Mouse (Mus musculus) layer of hippocampus, adult 8-10 months (tissue): Measurements from ENCODE around the gene Eya2. TPM values are rescaled to one million over a fixed set of nuclear protein-coding genes. Genes with fewer than 3 reads are reported as not detected.
A peak's percentile ranks its signal among the peaks of the same experiment; 100 is the strongest.
"Not testable (repeated sequence)": the region's sequence is repeated elsewhere in the genome, so short reads cannot be mapped to it uniquely, and the experiment has no call there.

Experiments used
- DNase-seq, 2 experiments: peaks; one replicate each; pipeline ENCODE4 v3.0.0; 2022; ENCODE audit warnings: low spot score in 2 of 2
- total RNA-seq, 4 experiments: library from RNA; stranded (reverse); gene quantifications; 2 replicates each; pipeline ENCODE4 v1.2.4; 2022

The Eya2 gene
- 1 to 10 TPM; 2.6 to 4.5 (median 3.0) TPM for total RNA-seq

DNA sequence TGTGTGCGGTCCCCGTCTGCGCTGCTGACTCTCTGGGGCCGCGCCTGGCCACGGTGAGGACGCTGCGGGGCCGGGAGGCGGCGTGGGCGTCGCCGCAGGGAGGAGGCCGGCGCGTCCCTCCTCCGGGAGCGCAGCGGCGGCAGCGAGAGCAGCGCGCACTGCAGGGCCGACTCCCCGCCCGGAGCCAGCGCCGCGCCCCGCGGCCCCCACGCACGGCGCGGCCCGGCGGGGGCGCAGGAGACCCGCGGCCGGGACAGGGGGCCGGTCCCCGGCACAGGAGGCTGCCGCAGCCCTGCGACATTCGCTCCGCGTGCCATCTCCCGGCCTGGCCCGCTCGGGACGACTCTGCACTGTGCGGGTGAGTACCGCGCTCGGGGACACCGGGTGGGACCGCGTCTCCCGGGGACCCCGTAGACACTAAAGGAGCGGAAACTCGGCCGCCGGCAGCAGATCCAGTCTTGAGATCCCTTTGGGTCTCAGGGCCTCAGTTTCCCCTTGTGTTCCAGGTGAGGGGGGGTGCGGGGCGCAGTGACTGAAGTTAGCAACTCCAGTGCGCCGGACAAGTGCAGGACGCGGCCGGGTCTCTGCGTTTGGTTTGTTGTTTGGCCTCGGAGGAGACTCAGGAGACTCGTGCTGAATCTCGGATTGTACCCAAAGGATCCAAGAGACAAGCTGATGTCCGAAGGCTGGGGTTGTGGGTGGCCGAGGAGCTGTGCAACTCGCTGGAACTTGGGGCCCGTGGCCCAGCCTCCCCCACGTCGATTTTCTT, at the start of gene Eya2:
TSS of gene Eya2 (plus strand) at position 126 of the 769 bp plus-strand sequence.
- DNase-seq, result no peak

DNA sequence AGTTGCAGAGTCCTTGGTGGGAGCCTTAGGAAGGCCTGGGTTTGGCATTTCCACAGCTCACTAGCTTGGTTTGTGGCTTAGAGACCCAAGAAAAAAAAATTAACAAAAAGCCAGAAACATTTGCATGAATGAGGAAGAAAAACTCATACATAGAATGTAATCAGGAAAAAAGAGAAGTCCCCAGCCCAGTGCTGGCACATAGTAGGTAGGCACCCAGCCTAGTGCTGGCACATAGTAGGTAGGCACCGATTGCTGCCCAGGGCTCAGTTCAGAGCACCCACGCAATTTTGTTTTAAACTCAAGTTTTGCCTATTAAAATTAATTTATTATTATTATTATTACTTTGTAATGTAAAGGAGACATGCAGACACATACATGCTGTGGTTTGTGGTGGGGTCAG, 49.1 kb upstream of the Eya2 start:
- no peak for DNase-seq

DNA sequence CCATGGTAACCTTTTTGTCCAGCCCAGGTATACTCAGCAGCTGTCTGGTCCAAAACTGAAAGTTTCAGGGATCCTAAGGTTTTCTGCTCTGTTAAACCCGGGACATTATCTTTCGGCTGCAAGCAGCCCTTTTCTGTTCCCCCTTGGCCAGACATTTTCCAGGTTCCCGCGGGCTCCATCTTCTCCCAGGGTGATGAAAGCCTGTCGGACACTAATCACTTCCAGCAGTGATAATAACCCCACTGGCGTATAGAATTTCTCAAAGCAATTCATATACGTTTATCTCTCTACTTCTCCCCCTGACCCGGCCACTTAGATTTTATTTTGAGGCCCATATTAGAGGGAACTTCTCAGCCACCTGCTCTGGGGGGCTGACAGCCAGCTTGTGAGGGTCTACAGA, 48.5 kb upstream of the Eya2 start:
- DNase-seq, result no peak

DNA sequence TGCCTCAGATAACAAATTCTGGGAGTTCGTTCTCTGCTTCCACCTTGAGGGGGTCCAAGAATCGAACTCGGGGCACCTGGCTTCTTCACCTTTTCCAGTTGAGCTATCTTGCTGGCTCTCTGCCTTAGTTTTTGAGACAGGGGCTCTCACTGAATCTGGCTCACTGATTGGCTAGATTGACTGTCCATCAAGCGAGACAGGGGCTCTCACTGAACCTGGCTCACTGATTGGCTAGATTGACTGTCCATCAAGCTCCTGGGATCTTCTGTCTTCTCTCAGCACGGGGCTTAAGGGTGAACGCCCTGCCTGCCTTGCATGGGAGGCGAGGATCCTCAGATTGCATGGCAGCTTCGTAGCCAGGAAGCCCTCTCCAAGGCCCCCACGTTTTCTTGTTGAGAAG, 47.4 kb upstream of the Eya2 start:
- peak; percentile 17 to 39 for DNase-seq

DNA sequence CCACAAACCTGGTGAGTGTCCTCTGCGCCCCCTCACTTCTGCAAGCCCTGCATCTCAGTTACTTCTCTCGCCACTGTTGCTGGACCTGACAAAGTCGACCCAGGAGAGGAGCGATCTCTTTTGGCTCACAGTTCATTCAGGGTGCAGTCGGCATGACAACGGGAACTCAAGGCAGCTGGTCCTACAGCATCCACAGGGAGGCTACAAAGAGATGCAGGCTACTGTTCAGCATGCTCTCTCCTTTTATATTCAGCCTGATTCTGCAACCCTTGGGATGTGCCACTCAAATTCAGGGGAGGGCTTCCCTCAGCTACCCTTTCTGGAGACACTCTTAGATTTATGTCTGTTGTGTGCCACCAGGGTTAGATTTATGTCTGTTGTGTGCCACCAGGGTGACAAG, 46.2 kb upstream of the Eya2 start:
- DNase-seq, result no peak

DNA sequence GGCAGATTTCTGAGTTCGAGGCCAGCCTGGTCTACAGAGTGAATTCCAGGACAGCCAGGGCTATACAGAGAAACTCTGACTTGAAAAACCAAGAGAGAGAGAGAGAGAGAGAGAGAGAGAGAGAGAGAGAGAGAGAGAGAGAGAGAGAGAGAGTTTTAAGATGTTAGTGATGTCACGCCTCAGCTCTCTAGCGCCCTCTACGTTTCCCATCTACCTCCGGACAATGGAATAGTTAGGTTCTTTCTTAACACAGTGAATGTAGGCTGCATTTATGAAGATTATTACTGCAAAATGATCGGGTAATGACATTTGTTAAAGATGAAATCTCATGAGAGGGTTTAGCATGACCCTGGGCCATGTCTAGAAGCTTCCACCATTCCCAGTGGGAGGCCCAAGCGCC, 44.4 kb upstream of the Eya2 start:
- not testable (repeated sequence) for DNase-seq

DNA sequence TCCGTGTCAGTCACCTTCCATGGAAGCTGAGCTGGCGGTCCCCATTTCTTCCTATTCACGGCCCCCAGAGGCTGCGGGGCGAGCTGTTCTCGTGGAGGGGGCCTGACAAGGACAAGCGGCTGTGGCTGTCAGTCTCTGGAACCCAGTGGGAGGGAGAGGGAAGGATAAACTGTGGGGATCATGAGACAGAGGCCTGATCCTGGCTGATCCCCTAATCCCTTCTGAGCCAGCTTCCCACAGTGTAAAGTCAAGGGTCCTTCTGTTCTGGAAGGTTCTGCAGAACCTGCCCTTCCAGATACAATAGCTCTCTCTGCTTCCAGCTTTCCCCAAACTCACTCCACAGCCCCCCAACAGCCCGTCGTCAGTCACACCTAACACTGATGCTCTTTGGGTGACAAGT, 40.8 kb upstream of the Eya2 start:
- DNase-seq, result no peak

DNA sequence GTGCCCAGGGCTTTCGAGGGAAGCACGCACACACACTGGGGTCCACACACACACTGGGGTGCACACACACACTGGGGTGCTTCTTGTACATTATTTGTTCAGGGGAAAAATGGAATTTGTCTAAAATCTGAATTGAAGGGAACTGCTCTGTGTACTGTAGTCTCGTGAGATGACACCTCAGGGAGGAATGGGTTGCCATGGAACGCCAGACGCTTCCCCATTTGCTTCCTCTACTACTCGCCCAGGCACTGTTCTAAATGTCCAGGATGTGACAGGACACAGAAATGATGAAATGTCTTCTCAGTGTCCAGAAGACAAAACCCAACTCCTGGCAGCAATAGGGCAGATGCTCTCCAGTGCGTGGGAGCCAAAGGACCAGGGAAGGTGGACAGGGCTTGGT, 37.6 kb upstream of the Eya2 start:
- peak in 1 of 2 experiments; percentile 27 for DNase-seq

DNA sequence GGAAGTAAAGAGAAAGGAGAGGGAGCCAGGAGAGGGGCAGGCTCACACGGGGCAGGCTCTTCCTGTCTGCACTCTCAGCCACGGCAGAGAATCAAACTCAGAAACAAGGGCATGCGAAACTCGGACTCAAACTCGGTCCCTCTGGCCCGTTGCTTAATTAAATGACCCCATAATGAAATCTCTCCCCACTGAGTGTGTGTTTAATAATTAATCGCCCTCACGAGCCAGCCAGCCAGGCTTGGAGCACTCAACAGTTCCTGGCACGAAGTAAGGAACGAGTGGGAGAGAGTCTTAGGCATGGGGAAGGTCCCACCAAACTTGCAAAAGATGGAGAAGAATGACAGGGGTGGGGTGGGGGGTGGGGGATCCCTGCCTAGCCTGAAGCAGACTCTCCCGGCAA, 35.9 kb upstream of the Eya2 start:
- no peak for DNase-seq

DNA sequence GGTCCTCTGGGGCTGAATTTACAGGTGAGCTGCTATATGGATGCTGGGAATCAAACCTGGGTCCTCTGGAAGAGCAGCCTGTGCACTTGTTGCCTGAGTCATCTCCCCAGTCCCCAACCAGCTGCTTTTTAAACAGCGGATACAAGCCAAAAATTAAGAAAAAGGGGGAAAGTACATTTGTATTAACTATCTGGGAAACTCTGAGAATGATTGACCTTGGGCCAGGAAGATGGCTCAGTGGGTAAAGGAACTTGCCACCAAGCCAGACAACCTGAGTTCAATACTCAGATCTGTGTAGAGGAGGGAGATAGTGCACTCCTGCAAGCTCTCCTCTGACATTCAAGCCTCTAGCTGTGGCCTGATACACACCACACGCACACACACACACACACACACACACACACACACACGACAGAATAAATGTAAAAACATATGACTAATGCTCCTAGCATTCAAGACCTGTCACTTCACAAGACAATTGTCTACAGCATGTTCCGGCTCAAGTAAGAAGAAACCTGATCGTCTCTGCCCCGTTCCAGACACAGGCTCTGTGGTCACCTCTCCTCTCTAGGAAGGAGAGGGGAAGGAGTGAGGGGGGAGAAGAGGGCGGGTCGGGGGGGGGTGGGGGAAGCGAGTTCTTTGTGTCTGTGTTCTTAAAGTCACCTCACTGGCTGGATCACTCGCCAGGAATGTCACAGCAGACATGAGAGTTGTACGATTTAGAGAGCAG, 35.2 kb upstream of the Eya2 start:
- no peak for DNase-seq

DNA sequence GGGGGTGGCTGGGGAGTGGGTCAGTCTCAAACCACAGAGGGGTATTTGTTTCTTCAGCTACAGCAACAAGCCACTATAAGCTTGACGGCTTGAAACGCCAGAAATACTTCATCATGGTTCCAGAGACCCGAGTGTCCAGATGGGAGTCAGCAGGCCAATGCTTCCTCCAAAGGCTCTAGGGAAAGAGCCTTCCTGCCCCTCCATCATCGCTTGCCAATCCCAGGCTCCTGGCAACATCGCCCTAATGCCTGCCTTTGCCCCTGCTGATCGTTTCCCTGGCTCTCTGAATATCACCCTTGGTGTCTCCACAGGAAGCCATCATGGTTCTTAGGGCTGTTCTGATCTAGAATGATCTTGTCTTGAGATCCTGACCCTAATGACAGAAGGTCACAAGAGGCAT, 33.0 kb upstream of the Eya2 start:
- no peak for DNase-seq

DNA sequence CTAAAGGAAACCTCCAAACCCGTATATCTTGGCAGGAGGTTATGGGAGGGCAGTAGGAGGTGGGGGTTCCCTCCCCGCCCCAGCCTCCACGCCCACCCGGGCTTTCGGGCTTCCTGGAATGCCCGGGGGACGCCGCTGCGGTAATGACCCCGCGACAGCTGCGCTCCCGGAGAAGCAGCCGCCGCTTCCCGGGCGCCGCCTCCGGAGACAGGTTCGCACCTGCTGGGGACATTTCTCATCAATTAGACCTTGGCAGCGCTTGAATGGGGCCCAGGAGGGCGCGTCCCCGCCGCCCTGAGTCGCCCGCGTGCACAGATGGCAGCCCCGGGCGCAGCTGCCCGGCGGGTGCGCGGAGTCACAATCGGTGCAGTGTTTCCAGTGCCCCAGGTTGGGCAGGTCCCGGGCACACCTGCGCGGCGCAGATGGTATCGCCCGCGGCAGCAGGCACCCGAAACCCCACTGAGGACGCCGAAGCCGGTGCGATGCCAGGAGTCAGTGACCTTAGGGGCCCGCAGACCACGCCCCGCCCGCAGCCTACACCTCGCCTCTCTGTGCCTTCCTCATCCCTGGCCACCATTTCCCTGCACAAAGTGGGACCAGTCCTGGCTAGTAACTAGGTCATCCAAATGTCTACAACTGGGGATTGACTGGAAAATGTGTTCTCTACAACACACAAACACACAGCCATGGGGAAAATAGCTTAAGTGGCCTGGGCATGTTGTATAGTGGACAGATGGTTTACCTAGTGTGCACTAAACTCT, 31.4 kb upstream of the Eya2 start:
- no peak for DNase-seq

DNA sequence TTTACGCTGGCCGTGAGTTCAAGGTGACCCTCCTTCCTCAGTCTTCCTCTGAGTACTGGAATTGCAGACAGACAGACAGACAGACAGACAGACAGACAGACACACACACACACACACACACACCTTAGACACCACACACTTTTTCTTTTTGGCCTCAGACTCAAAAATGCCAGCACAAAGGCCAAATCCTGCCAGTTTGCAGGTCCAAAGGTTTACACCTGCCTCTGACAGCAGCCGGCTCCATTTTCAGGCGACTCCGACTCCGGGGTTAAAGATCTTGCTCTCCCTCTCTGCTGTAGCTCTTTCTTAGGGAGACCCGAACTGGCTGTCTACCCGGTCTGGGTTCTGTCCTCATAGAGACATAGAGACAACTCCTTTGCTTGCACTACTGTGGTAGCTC, 30.7 kb upstream of the Eya2 start:
- no peak for DNase-seq

DNA sequence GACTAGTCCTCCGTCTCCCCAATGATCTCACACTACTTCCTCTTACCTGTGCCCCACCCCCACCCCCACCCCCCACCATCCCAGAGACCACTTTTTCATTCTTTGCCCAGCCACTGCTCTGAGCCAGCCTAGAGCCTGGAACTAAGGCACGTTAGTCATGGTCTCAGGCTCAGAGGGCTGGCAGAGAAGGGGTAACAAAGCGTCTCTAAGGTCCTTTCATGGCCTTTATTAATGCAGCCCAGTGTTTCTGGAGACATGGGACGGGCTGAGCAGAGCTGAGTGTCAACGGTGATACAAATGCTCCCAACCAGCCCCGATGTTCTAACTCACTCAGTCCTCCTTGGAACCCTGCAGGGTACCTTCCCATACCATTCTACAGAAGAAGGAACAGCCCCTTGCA, 30.2 kb upstream of the Eya2 start:
- DNase-seq, result no peak

DNA sequence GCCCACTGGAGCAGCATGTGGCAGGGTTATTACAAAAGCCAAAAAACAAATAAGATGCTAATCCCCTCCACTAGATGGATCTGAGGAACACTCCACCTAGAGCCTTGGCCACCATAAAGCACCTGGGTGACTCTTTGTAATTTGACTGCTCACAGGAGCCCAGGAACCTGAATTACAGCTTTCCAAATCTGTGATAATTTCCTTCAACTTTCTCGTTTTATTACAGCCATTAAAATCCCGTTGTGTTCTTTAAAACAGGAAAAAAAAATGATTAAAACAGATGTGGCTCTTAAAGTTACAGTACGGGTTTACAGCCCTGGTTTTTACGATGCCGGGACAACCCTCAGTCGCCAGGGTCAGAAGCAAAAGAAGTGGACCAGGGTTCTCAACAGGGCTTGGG, 27.9 kb upstream of the Eya2 start:
- DNase-seq, result no peak

DNA sequence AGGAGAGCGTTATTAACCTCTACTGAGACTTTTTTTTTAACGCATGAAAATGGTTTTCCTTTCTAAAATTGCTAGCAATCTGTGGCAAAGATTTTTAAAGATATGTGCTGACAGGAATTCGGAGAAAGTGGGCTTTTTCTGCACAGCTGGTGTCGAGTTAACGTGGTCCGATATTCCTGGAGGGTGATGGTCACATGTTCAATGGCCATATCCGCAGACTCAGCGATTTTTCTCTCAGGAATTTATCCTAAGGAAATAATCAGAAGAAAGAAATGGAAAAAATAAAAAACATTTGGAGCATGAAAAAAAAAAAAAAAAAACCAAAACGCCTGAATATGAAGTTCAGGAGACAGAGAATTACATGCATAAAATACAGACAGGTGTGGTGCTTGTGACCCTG, 27.0 kb upstream of the Eya2 start:
- no peak for DNase-seq

DNA sequence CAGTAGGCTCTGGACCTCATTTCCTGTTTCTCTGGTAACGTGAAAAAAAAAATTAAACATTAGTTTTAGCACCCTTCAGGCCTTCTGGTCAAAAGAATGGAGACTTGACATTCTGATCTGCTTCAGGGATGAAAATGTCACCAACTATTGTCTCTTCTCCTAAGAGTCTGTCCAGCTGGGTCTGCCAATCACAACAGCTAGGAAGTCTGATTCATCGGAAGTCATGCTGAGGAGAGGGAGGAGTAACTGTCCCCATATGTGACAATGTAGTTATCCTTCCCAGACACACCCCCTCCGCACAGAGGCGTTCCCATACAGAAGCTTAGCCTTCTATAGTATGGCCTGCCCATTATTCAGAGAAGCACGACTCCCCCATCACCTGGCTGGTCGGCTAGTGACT, 25.9 kb upstream of the Eya2 start:
- DNase-seq, result no peak

DNA sequence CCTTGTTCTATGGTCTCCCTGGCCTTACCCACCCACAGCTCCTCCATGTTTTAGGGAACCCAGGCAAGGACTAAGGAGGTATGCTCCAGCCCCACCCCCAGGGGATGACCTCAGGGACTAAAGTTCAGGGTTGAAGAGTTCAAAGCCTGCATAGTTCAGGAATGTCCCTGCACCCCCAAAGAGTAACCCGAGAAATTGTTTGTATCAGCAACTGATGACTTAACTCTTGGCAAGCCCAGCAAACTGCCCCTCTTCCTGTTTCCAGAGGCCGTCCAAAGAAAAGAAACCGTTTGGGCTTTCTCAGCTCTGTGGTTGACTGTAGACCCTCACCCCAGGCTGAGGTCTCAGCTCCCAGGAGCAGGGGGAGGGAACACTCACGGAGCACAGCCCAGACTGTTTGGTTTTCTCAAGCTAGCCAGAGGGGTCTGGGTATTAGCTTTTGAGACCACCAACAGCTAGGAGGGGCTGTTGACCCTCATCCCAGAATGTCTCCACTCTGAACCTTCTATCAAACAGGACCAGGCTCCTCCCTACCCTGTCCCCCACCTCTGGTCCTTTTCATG, 23.5 kb upstream of the Eya2 start:
- DNase-seq, result no peak

DNA sequence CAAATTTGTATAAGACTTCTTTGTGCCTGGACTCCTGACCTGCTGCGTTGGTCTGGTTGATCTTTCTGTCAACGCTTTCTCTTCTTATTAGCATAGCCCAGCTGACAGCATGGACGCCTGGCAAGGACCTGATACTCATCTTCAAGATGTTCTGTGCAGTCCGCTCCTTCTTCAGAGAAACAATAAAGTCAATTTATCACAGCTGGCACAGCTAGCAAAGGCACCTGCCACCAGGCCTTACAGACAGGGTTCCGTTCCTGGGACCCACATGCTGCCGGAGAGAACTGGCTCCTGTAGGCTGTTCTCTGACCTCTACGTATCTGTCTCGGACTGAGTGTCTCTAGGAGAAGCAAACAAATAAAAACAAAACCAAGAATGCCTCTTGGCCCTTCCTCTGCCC, 11.8 kb upstream of the Eya2 start:
- no peak for DNase-seq

DNA sequence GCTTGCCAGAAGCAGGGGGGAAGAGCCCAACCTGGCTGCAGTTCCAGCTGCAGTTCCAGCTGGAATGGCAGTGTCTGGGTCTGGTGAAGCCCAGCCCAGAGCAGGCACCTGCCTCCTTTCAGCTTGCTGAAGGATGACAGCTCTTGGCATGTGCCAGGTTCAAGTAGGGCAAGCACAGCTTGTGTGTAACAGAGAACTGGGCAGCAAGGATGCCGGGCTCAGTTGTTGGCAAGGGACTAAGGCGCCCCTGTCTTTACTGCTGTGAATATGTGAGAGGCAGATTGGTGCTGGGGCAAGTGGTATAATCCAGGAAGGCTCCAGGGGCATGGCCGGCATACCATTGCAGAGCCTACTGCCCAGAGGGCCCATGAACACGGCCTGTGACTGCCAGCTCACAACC, 11.3 kb upstream of the Eya2 start:
- no peak for DNase-seq

DNA sequence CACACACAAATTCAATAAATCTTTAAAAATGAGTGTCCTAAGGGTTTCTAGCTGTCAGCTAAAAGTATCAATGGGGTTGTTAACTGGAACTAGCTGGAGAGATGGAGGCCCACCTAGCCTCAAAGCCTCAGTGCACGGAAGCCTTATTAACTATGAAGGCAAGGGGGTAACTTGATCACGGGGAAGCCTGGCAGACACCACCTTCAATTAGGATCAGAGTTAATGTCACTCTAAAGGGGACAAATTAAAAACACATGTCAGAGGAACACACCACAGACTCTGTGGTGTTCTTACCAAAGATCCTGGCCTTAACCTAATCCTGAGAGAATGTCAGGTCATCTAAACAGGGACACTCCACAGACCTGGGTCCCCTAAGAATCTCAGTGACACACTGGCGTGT, 10.3 kb upstream of the Eya2 start:
- DNase-seq, result no peak

DNA sequence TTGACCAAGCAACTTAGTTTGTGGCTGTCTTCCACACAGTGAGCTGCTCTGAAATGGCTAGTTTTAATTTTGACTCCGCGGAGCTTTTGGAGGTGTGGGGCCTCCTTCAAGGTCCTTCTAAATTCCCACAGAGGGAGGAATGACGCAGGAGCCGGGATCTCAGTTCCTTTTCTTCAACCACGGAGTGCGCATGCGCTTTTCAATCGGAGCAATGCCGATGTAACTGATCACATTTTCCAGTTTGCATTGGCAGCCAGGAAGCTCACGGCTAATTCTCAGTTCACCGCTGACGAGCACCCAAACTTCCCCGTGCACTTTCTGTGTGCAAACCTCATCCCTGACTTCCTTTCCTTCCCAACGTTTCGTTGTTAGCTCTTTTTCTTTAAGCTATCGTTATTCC, 4.1 kb upstream of the Eya2 start:
- no peak for DNase-seq
